Mouse (Mus musculus) olfactory bulb, adult 2 months (tissue): ENCODE measurements at regions not wholly inside any gene's neighbourhood (a gene's known extent, or its start where the extent isn't known, plus 50 kb on each side); places are given as distances from the start of the nearest gene placed in this dataset.

Source experiments
- CTCF ChIP-seq: fragments of 200-500 bp; IDR thresholded peaks from 2 replicates; pipeline ENCODE4 v1.5.1; 2012; ENCODE audit warnings: low read depth, mild to moderate bottlenecking, low read length, moderate library complexity; ENCODE audit not compliant: insufficient read depth
- POLR2A ChIP-seq: fragments of 200-500 bp; IDR thresholded peaks from 2 replicates; pipeline ENCODE4 v1.6.1; 2012; ENCODE audit warnings: mild to moderate bottlenecking, low read depth, low read length, moderate library complexity; ENCODE audit not compliant: insufficient read depth

GRCm38 (mm10) chr16:12638971-12639640, 470.4 kb upstream of the Ercc4 start:
- TF ChIP-seq CTCF: no peak
- no peak for TF ChIP-seq POLR2A
